Comparison of ENCODE assay signal across 8 mouse cellular contexts in genomic region chr2:165327386-165327785, GRCm38 (mm10). TPM values are rescaled to one million over a fixed set of nuclear protein-coding genes. Genes with fewer than 3 reads are reported as not detected.
DNase-seq lines count a peak whose midpoint lies in the region; ATAC-seq and TF ChIP-seq lines count a peak whose summit lies in the region.
"Had no signal": no experiment of that assay in that cellular context is flagged by ENCODE, and none has a peak within 500 bp of the region (broad histone marks: within the 10 kb centered on the region; RNA-seq: fewer than 3 reads in every experiment).

No protein-coding gene starts in this region.

- no peak for DNase-seq in layer of hippocampus, adult 2 months (ENCODE audit: low spot score in 2 of 2)
- no peak for DNase-seq in layer of hippocampus, adult 18-20 months (ENCODE audit: low spot score in 2 of 2)
- DNase-seq in limb, embryonic 11.5 days (ENCODE audit: low spot score): no peak
- DNase-seq in layer of hippocampus, adult 8-10 months (ENCODE audit: low spot score in 2 of 2): no peak

- H3K4me2 ChIP-seq in forebrain, embryonic 12.5 days: peak overlapping the region; percentile 77
- peak overlapping the region; percentile 79; the same call in 1 of the 2 replicates for H3K4me2 ChIP-seq in limb, embryonic 11.5 days (ENCODE audit: low read depth, severe bottlenecking)
- peak overlapping the region; percentile 89 for H3K4me2 ChIP-seq in neural tube, embryonic 15.5 days

- no peaks in the 10 kb centered on the region for H3K9me3 ChIP-seq in forebrain, embryonic 12.5 days
- H3K9me3 ChIP-seq in limb, embryonic 11.5 days (ENCODE audit: control insufficient read depth, low read length): no peaks in the 10 kb centered on the region
- H3K9me3 ChIP-seq in neural tube, embryonic 15.5 days (replicated peaks): 0 out of 2 replicates have a peak, but pooled peaks cover 3% of the 10 kb centered on the region

- H3K4me1 ChIP-seq in forebrain, embryonic 12.5 days: peaks cover 48% of the 10 kb centered on the region
- H3K4me1 ChIP-seq in limb, embryonic 11.5 days (ENCODE audit: control insufficient read depth, insufficient read depth, low read length): peaks cover 13% of the 10 kb centered on the region
- H3K4me1 ChIP-seq in neural tube, embryonic 15.5 days: peaks cover 46% of the 10 kb centered on the region

- H3K9ac ChIP-seq in forebrain, embryonic 12.5 days: peak overlapping the region; percentile 89
- no peak overlapping the region for H3K9ac ChIP-seq in limb, embryonic 11.5 days (ENCODE audit: low read length)
- H3K9ac ChIP-seq in neural tube, embryonic 15.5 days (replicated peaks): peak overlapping the region; percentile 69

- H3K27ac ChIP-seq in layer of hippocampus, adult 2 months: peak overlapping the region; percentile 98
- peak overlapping the region; percentile 89 for H3K27ac ChIP-seq in forebrain, embryonic 12.5 days
- no peak overlapping the region for H3K27ac ChIP-seq in limb, embryonic 11.5 days (replicated peaks; ENCODE audit: low read depth, low read length)
- peak overlapping the region; percentile 95 for H3K27ac ChIP-seq in neural tube, embryonic 15.5 days (replicated peaks)

- peaks cover 16% of the 10 kb centered on the region for H3K27me3 ChIP-seq in forebrain, embryonic 12.5 days
- no peaks in the 10 kb centered on the region; the same call in 1 of the 2 replicates for H3K27me3 ChIP-seq in limb, embryonic 11.5 days (ENCODE audit: control insufficient read depth, insufficient read depth, low read length)
- H3K27me3 ChIP-seq in neural tube, embryonic 15.5 days (replicated peaks): 0 out of 2 replicates have a peak, but pooled peaks cover 4% of the 10 kb centered on the region

- WGBS in forebrain, embryonic 12.5 days: 32% methylated on average over 7 of the region's 7 CpGs
- 49% methylated on average over 7 of the region's 7 CpGs for WGBS in limb, embryonic 11.5 days
- WGBS in neural tube, embryonic 15.5 days: 15% methylated on average over 7 of the region's 7 CpGs

- H3K4me3 ChIP-seq in layer of hippocampus, adult 2 months: peak overlapping the region; percentile 87; the same call in 1 of the 2 replicates
- H3K4me3 ChIP-seq in forebrain, embryonic 12.5 days (replicated peaks): peak overlapping the region; percentile 93
- H3K4me3 ChIP-seq in limb, embryonic 11.5 days (ENCODE audit: low read depth, low read length): no peak overlapping the region
- peak overlapping the region; percentile 91 for H3K4me3 ChIP-seq in neural tube, embryonic 15.5 days (replicated peaks)

- TF ChIP-seq CTCF in layer of hippocampus, adult 2 months (conservative IDR thresholded peaks at IDR 0.05): no peak

- no peaks in the 10 kb centered on the region; the same call in 1 of the 2 replicates for H3K36me3 ChIP-seq in forebrain, embryonic 12.5 days (replicated peaks)
- H3K36me3 ChIP-seq in limb, embryonic 11.5 days (ENCODE audit: control insufficient read depth, insufficient read depth, low read length): no peaks in the 10 kb centered on the region
- no peaks in the 10 kb centered on the region for H3K36me3 ChIP-seq in neural tube, embryonic 15.5 days

- ATAC-seq in forebrain, embryonic 12.5 days (ENCODE audit: low FRiP score): no peak
- no peak for ATAC-seq in limb, embryonic 11.5 days (ENCODE audit: insufficient number of reproducible peaks, low FRiP score, low TSS enrichment, low read depth)
- ATAC-seq in neural tube, embryonic 15.5 days (ENCODE audit: low FRiP score): no peak
- ATAC-seq in megakaryocyte-erythroid progenitor cell, adult 5-6 weeks (replicated peaks; ENCODE audit: low FRiP score, low TSS enrichment, poor library complexity, severe bottlenecking): no peak

RNA-seq across cellular contexts. Expression of gene Elmo2, which starts 1.1 kb away (rescaled TPM):
- total RNA-seq in layer of hippocampus, adult 2 months (2021): 100 to 1,000 TPM; 200 to 202 TPM
- 100 to 1,000 TPM; 174 to 179 TPM for total RNA-seq in layer of hippocampus, adult 18-20 months (2021)
- polyA plus RNA-seq in forebrain, embryonic 12.5 days (2016; fragmentation: Nextera tagmentation; extraction: Ambion mirVana): 94.6 and 99.7 TPM in 2 replicates
- 85.4 and 86.0 TPM in 2 replicates for polyA plus RNA-seq in limb, embryonic 11.5 days (2014; fragmentation: Nextera tagmentation; extraction: Ambion mirVana)
- 85.1 and 89.1 TPM in 2 replicates for polyA plus RNA-seq in neural tube, embryonic 15.5 days (2015; fragmentation: Nextera tagmentation; extraction: Ambion mirVana)
- total RNA-seq in layer of hippocampus, adult 8-10 months (2022): 100 to 1,000 TPM; 154 to 173 (median 161) TPM
- total RNA-seq in megakaryocyte-erythroid progenitor cell, adult 5-6 weeks (2014; fragmentation: Nextera tagmentation): 23.5 and 31.5 TPM in 2 replicates
- 11.6 and 16.4 TPM in 2 replicates for total RNA-seq in megakaryocyte-erythroid progenitor cell, adult 5-6 weeks (2017)

RNA-seq across cellular contexts. Expression of gene Slc35c2, which starts 39.7 kb away (rescaled TPM):
- total RNA-seq in layer of hippocampus, adult 2 months (2021): 10 to 100 TPM; 94.6 to 98.4 TPM
- 100 to 1,000 TPM in 1 of 2 experiments, 10 to 100 TPM in 1; 96.3 to 101 TPM for total RNA-seq in layer of hippocampus, adult 18-20 months (2021)
- polyA plus RNA-seq in forebrain, embryonic 12.5 days (2016; fragmentation: Nextera tagmentation; extraction: Ambion mirVana): 57.9 and 62.4 TPM in 2 replicates
- 41.5 and 41.9 TPM in 2 replicates for polyA plus RNA-seq in limb, embryonic 11.5 days (2014; fragmentation: Nextera tagmentation; extraction: Ambion mirVana)
- 65.6 and 68.3 TPM in 2 replicates for polyA plus RNA-seq in neural tube, embryonic 15.5 days (2015; fragmentation: Nextera tagmentation; extraction: Ambion mirVana)
- total RNA-seq in layer of hippocampus, adult 8-10 months (2022): 10 to 100 TPM; 79.3 to 98.3 (median 92.3) TPM
- total RNA-seq in megakaryocyte-erythroid progenitor cell, adult 5-6 weeks (2014; fragmentation: Nextera tagmentation): 23.8 and 53.9 TPM in 2 replicates
- 15.9 and 21.0 TPM in 2 replicates for total RNA-seq in megakaryocyte-erythroid progenitor cell, adult 5-6 weeks (2017)

RNA-seq across cellular contexts. Expression of gene Zfp663, which starts 41.1 kb away (rescaled TPM):
- total RNA-seq in layer of hippocampus, adult 2 months (2021): under 1 TPM in 1 of 2 experiments, not detected in 1; 0.20 TPM
- total RNA-seq in layer of hippocampus, adult 18-20 months (2021): under 1 TPM in 1 of 2 experiments, not detected in 1; 0.10 TPM
- 6.8 and 6.9 TPM in 2 replicates for polyA plus RNA-seq in forebrain, embryonic 12.5 days (2016; fragmentation: Nextera tagmentation; extraction: Ambion mirVana)
- polyA plus RNA-seq in limb, embryonic 11.5 days (2014; fragmentation: Nextera tagmentation; extraction: Ambion mirVana): 1.2 and 1.7 TPM in 2 replicates
- polyA plus RNA-seq in neural tube, embryonic 15.5 days (2015; fragmentation: Nextera tagmentation; extraction: Ambion mirVana): 3.8 and 4.7 TPM in 2 replicates
- under 1 TPM in 1 of 4 experiments, not detected in 3; 0.17 TPM for total RNA-seq in layer of hippocampus, adult 8-10 months (2022)
- total RNA-seq in megakaryocyte-erythroid progenitor cell, adult 5-6 weeks (2014; fragmentation: Nextera tagmentation): not detected in 2 replicates
- total RNA-seq in megakaryocyte-erythroid progenitor cell, adult 5-6 weeks (2017): not detected in 2 replicates
- polyA plus RNA-seq: testis, adult 2 months had no signal

Comparison
In these comparisons a context has a peak if more than half of its experiments do, and no peak if none do; other contexts are left out.
1. RNA of gene Elmo2, which starts 1.1 kb away (total RNA-seq): 200 to 202 TPM in layer of hippocampus, adult 2 months, 174 to 179 TPM in layer of hippocampus, adult 18-20 months and 154 to 173 TPM in layer of hippocampus, adult 8-10 months; 11.6 to 31.5 TPM in megakaryocyte-erythroid progenitor cell, adult 5-6 weeks; every median in the first group is over 4 times any median in the second.
2. Peak in every context shown above with its lines, with median percentiles within 50 percentile points of each other: H3K4me2 ChIP-seq.